Mouse (Mus musculus) T-helper 1 cell (primary cell): ENCODE results near the gene Kprp.
"Not testable (repeated sequence)": the region's sequence is repeated elsewhere in the genome, so short reads cannot be mapped to it uniquely, and the experiment has no call there.

ENCODE experiments used
- in situ Hi-C: fragments of 300-600 bp; cut with MboI, MseI; formaldehyde crosslinking; loops from one replicate; pipeline ENCODE4 v1.15.1; 2025; ENCODE audit warnings: high pct_unique_total_duplicates

Kprp gene

GRCm38 (mm10) chr3:92827108-92827507 lies at the start of gene Kprp:
Gene Kprp, minus strand, starts transcription at chr3:92827247.
- in situ Hi-C loops = no loop called here

- in situ Hi-C loops = no loop called here
Observed at GRCm38 (mm10) chr3:92874180-92874579, 47.1 kb upstream of the Kprp start.

- in situ Hi-C loops = no loop called here
Observed at GRCm38 (mm10) chr3:92870116-92870515, 43.1 kb upstream of the Kprp start, which contains the start of gene 2310050C09Rik. Gene 2310050C09Rik, minus strand, starts transcription at chr3:92870216.

GRCm38 (mm10) chr3:92851186-92851585 lies 24.1 kb upstream of the Kprp start, which contains the start of gene Lce1l:
Gene Lce1l, minus strand, starts transcription at chr3:92851286.
- in situ Hi-C loops = no loop called here

- in situ Hi-C loops = no loop called here
Observed at GRCm38 (mm10) chr3:92825808-92826207, 1.2 kb downstream of the Kprp start.

GRCm38 (mm10) chr3:92816036-92816435 lies 11.0 kb downstream of the Kprp start:
- in situ Hi-C loops = not testable (repeated sequence)

GRCm38 (mm10) chr3:92815581-92815980 lies 11.5 kb downstream of the Kprp start:
- in situ Hi-C loops = no loop called here

GRCm38 (mm10) chr3:92807791-92808190 lies 19.3 kb downstream of the Kprp start, which contains the start of gene Lce1k:
Gene Lce1k, minus strand, starts transcription at chr3:92807891.
- in situ Hi-C loops = no loop called here

- in situ Hi-C loops = no loop called here
Observed at GRCm38 (mm10) chr3:92790414-92790813, 36.6 kb downstream of the Kprp start, which contains the start of gene Lce1j. Gene Lce1j, minus strand, starts transcription at chr3:92790514.

- in situ Hi-C loops = no loop called here
Observed at GRCm38 (mm10) chr3:92778799-92779198, 48.2 kb downstream of the Kprp start, which contains the start of gene Lce1i. Gene Lce1i, minus strand, starts transcription at chr3:92778899.
